Mouse (Mus musculus): ENCODE measurements around the gene Lamtor2. TPM values are rescaled to one million over a fixed set of nuclear protein-coding genes. Genes with fewer than 3 reads are reported as not detected.
"Not testable (repeated sequence)": the region's sequence is repeated elsewhere in the genome, so short reads cannot be mapped to it uniquely, and the experiment has no call there.

Gene Lamtor2
- total and polyA plus RNA-seq, 2 experiments from 2014 or later, result 45.1 to 198 TPM

- no peak overlapping the region for H3K27ac ChIP-seq
- H3K9ac ChIP-seq (replicated peaks; ENCODE audit: low read length), result no peak overlapping the region
- no peak overlapping the region for H3K4me3 ChIP-seq (ENCODE audit: low read length)
- DNase-seq (ENCODE audit: low spot score) (no peak), ATAC-seq (0 out of 2 replicates have a peak, but pooled peaks have one; percentile 22)
- WGBS, result 69% methylated on average over 3 of the region's 3 CpGs
- no peak for TF ChIP-seq CTCF (IDR thresholded peaks at IDR 0.05; ENCODE audit: low read depth)
- H3K9me3 ChIP-seq (ENCODE audit: low read length), result no peaks in the 10 kb centered on the region
- H3K4me1 ChIP-seq (ENCODE audit: insufficient read depth, low read length), result no peaks in the 10 kb centered on the region; the same call in 1 of the 2 replicates
- peaks cover 22% of the 10 kb centered on the region for H3K36me3 ChIP-seq (ENCODE audit: insufficient read depth, low read length)
- H3K4me2 ChIP-seq (ENCODE audit: low read depth, low read length), result no peak overlapping the region
- no peaks in the 10 kb centered on the region for H3K27me3 ChIP-seq (ENCODE audit: insufficient read depth, low read length)
Observed at GRCm38 (mm10) chr3:88591044-88591443, 38.2 kb upstream of the Lamtor2 start.

- WGBS, result 19% methylated on average over 5 of the region's 5 CpGs
- H3K4me2 ChIP-seq (ENCODE audit: low read depth, low read length), result no peak overlapping the region
- no peak for TF ChIP-seq CTCF (IDR thresholded peaks at IDR 0.05; ENCODE audit: low read depth)
Observed at GRCm38 (mm10) chr3:88590246-88590645, 37.4 kb upstream of the Lamtor2 start.

GRCm38 (mm10) chr3:88586640-88587039, 33.8 kb upstream of the Lamtor2 start:
- DNase-seq (ENCODE audit: low spot score) (no peak), ATAC-seq (no peak)
- Histone ChIP-seq H3K36me3 (ENCODE audit: insufficient read depth, low read length) (peaks cover 42% of the 10 kb centered on the region), H3K4me2 (ENCODE audit: low read depth, low read length) (no peak overlapping the region), H3K27me3 (ENCODE audit: insufficient read depth, low read length) (no peaks in the 10 kb centered on the region), H3K4me1 (ENCODE audit: insufficient read depth, low read length) (no peaks in the 10 kb centered on the region), H3K27ac (no peak overlapping the region), H3K9ac (replicated peaks; ENCODE audit: low read length) (no peak overlapping the region), H3K4me3 (ENCODE audit: low read length) (no peak overlapping the region), H3K9me3 (ENCODE audit: low read length) (no peaks in the 10 kb centered on the region)
- WGBS, result 94% methylated on average over 5 of the region's 5 CpGs
- TF ChIP-seq CTCF (IDR thresholded peaks at IDR 0.05; ENCODE audit: low read depth), result no peak

More at GRCm38 (mm10) chr3:88590246-88590645, 37.4 kb upstream of the Lamtor2 start:
- no peak for DNase-seq (ENCODE audit: low spot score)
- Histone ChIP-seq H3K27me3 (ENCODE audit: insufficient read depth, low read length) (no peaks in the 10 kb centered on the region), H3K9me3 (ENCODE audit: low read length) (no peaks in the 10 kb centered on the region), H3K36me3 (ENCODE audit: insufficient read depth, low read length) (peaks cover 29% of the 10 kb centered on the region), H3K27ac (no peak overlapping the region), H3K4me1 (ENCODE audit: insufficient read depth, low read length) (no peaks in the 10 kb centered on the region; the same call in 1 of the 2 replicates), H3K4me3 (ENCODE audit: low read length) (no peak overlapping the region), H3K9ac (replicated peaks; ENCODE audit: low read length) (no peak overlapping the region)
- ATAC-seq, result no peak

- DNase-seq (ENCODE audit: low spot score), result no peak
- TF ChIP-seq CTCF (IDR thresholded peaks at IDR 0.05; ENCODE audit: low read depth), result no peak
- Histone ChIP-seq H3K27me3 (ENCODE audit: insufficient read depth, low read length) (no peaks in the 10 kb centered on the region), H3K36me3 (ENCODE audit: insufficient read depth, low read length) (peaks cover 42% of the 10 kb centered on the region), H3K27ac (no peak overlapping the region), H3K4me3 (ENCODE audit: low read length) (no peak overlapping the region), H3K9me3 (ENCODE audit: low read length) (no peaks in the 10 kb centered on the region), H3K4me2 (ENCODE audit: low read depth, low read length) (no peak overlapping the region), H3K4me1 (ENCODE audit: insufficient read depth, low read length) (no peaks in the 10 kb centered on the region), H3K9ac (replicated peaks; ENCODE audit: low read length) (no peak overlapping the region)
- WGBS, result 95% methylated on average over 6 of the region's 6 CpGs
- no peak for ATAC-seq
Observed at GRCm38 (mm10) chr3:88585769-88586168, 32.9 kb upstream of the Lamtor2 start.

- no peaks in the 10 kb centered on the region for H3K9me3 ChIP-seq (ENCODE audit: low read length)
- peak overlapping the region; percentile 62; the same call in 1 of the 2 replicates for H3K27ac ChIP-seq
- under 1% methylated on average over 34 of the region's 34 CpGs for WGBS
- H3K36me3 ChIP-seq (ENCODE audit: insufficient read depth, low read length), result peaks cover 13% of the 10 kb centered on the region
- no peaks in the 10 kb centered on the region for H3K27me3 ChIP-seq (ENCODE audit: insufficient read depth, low read length)
- ATAC-seq (peak; percentile 91), DNase-seq (ENCODE audit: low spot score) (peak; percentile 90)
- peak overlapping the region; percentile 80 for H3K4me2 ChIP-seq (ENCODE audit: low read depth, low read length)
- peak overlapping the region; percentile 69 for H3K9ac ChIP-seq (replicated peaks; ENCODE audit: low read length)
- H3K4me1 ChIP-seq (ENCODE audit: insufficient read depth, low read length), result no peaks in the 10 kb centered on the region
- TF ChIP-seq CTCF (IDR thresholded peaks at IDR 0.05; ENCODE audit: low read depth), result no peak
- peak overlapping the region; percentile 80 for H3K4me3 ChIP-seq (ENCODE audit: low read length)
Observed at GRCm38 (mm10) chr3:88579454-88580117, 26.7 kb upstream of the Lamtor2 start.

- H3K4me3 ChIP-seq (ENCODE audit: low read length), result peak overlapping the region; percentile 80
- peak overlapping the region; percentile 69; the same call in 1 of the 2 replicates for H3K9ac ChIP-seq (replicated peaks; ENCODE audit: low read length)
- H3K36me3 ChIP-seq (ENCODE audit: insufficient read depth, low read length), result peaks cover 13% of the 10 kb centered on the region
- no peaks in the 10 kb centered on the region for H3K4me1 ChIP-seq (ENCODE audit: insufficient read depth, low read length)
- no peaks in the 10 kb centered on the region for H3K9me3 ChIP-seq (ENCODE audit: low read length)
- no peaks in the 10 kb centered on the region for H3K27me3 ChIP-seq (ENCODE audit: insufficient read depth, low read length)
- no peak for DNase-seq (ENCODE audit: low spot score)
- H3K4me2 ChIP-seq (ENCODE audit: low read depth, low read length), result peak overlapping the region; percentile 80
- TF ChIP-seq CTCF (IDR thresholded peaks at IDR 0.05; ENCODE audit: low read depth), result no peak
- peak; percentile 31; the same call in 1 of the 2 replicates for ATAC-seq
- H3K27ac ChIP-seq, result no peak overlapping the region
- 55% methylated on average over 8 of the region's 8 CpGs for WGBS
Observed at GRCm38 (mm10) chr3:88578498-88579424, 25.9 kb upstream of the Lamtor2 start.

- WGBS, result 85% methylated on average over 5 of the region's 5 CpGs
- H3K4me2 ChIP-seq (ENCODE audit: low read depth, low read length); H3K9me3 ChIP-seq (ENCODE audit: low read length); H3K9ac ChIP-seq (replicated peaks; ENCODE audit: low read length); H3K27ac ChIP-seq; H3K36me3 ChIP-seq (ENCODE audit: insufficient read depth, low read length); H3K4me3 ChIP-seq (ENCODE audit: low read length); ATAC-seq; DNase-seq (ENCODE audit: low spot score); H3K27me3 ChIP-seq (ENCODE audit: insufficient read depth, low read length); H3K4me1 ChIP-seq (ENCODE audit: insufficient read depth, low read length): not testable (repeated sequence)
Observed at GRCm38 (mm10) chr3:88577846-88578245, 25.0 kb upstream of the Lamtor2 start.

Data from hindbrain, postnatal 0 days (tissue).